Mouse (Mus musculus): ENCODE data around the gene Hsd11b2. TPM values are rescaled to one million over a fixed set of nuclear protein-coding genes. Genes with fewer than 3 reads are reported as not detected.

Hsd11b2 gene
- polyA plus RNA-seq, 1 experiment from 2014 or later = 0.94 TPM

DNA sequence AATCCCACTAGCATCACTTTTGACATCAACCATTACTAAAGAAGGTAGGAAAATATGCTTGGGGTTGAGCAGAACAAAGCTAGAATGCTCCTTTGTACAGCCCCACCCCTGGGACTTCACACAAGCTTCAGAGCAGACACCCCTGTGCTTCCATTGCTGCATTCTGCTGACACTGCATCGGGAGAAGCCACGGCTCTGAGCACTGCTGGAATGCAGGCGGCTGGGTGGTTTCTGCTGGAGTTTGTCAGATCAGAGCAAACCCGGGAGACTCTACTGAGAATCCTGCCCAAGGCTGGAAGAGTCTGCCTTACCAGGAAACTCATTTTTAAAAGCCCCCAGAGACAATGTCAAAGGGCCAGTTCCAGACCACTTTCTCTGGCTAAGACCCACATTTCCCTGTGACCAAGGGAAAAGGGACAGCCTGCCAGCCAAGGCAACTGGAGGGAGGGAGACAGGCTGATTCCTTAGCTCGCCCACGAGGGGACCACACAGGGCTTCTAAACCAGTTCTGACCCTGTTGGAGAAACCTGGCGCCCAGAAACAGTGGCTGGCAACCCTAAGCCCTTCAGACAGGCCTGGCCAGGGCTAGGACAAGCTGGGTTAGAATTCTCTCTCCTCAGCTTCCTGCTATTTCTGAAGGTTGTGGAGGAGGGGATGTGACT is 26.1 kb downstream of the Hsd11b2 start:
- H3K9me3 ChIP-seq (ENCODE audit: control insufficient read depth, low read length) = no peaks in the 10 kb centered on the region
- H3K4me3 ChIP-seq (ENCODE audit: low read depth, low read length) = no peak overlapping the region
- H3K4me1 ChIP-seq (ENCODE audit: control insufficient read depth, insufficient read depth, low read length) = 0 out of 2 replicates have a peak, but pooled peaks cover 2% of the 10 kb centered on the region
- H3K4me2 ChIP-seq (ENCODE audit: low read depth, low read length) = no peak overlapping the region
- H3K36me3 ChIP-seq (ENCODE audit: control insufficient read depth, insufficient read depth, low read length) = no peaks in the 10 kb centered on the region
- no peaks in the 10 kb centered on the region for H3K27me3 ChIP-seq (ENCODE audit: control insufficient read depth, insufficient read depth, low read length)
- H3K27ac ChIP-seq (ENCODE audit: low read depth, low read length) = no peak overlapping the region
- 67% methylated on average over 7 of the region's 7 CpGs for WGBS
- no peak for ATAC-seq (ENCODE audit: low read depth)
- H3K9ac ChIP-seq (replicated peaks; ENCODE audit: low read depth, low read length) = no peak overlapping the region

DNA sequence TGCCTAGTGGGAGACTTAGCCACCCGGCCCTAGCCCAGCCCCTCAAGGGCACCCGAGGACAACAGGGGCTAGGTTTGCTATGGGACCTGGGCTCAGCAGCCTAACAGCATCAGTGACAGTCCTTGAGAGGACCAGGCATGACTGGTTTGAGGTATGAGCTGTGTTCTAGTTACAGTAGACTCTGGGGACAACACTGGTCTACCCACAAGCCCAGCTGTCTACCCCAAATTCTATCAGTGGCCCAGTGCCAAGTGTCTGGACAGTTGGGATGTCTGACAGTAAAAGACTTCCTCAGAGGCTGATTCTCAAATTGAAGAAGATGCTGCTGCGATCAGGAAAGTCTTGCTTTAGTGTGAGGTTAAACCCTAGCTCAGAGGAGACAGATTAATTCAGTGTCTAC is 26.7 kb downstream of the Hsd11b2 start:
- ATAC-seq (ENCODE audit: low read depth) = no peak

DNA sequence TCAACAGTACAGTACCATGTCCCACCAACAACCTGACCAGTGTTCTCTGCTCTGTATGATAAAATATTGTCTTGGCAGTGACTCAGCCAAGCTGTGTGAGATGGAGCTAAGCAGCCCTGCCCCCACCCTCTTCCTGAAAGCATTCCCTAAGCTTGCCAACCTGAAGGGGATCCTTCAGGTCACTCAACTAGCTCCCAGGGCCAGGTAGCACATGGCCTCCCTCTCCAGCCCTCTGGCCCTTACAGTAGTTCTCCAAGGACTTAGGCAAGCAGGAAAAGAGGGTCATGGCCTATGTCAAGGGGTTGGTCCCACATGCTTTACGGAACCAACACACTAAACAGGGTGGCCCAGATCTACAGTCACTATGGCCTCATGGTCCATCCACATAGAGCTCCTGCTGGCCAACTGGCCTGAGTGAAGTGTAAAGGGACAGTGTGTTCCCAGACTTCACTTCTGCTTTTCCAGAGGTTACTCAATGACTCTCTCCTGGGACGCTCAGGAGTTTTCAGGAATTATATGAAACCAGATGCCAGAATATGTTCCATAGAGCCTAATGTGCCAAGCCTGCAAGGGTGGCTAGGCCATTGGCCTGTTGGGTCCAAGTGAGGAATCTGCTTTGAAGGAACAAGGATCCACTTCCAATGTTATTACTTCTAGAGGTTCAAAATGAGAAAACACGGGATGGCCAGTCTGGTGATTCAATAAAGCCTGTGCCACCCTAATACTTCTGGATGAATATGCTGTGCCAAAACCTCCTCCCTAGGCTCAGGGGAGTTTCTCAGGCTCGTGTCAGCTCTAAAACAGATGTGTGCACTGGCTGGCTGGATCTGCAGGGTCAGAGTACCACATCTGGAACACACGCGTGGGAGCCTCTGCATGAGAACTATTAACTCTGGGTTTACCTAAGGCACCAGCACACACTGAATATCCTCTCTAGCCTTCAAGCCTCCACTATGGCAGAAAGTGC is 28.1 kb downstream of the Hsd11b2 start:
- H3K27ac ChIP-seq (ENCODE audit: low read depth, low read length) = no peak overlapping the region
- ATAC-seq (ENCODE audit: low read depth) = no peak
- no peaks in the 10 kb centered on the region for H3K9me3 ChIP-seq (ENCODE audit: control insufficient read depth, low read length)
- whole genome bisulfite sequencing = 91% methylated on average over 6 of the region's 6 CpGs
- H3K4me1 ChIP-seq (ENCODE audit: control insufficient read depth, insufficient read depth, low read length) = 0 out of 2 replicates have a peak, but pooled peaks cover 2% of the 10 kb centered on the region
- H3K9ac ChIP-seq (replicated peaks; ENCODE audit: low read depth, low read length) = no peak overlapping the region
- no peaks in the 10 kb centered on the region for H3K36me3 ChIP-seq (ENCODE audit: control insufficient read depth, insufficient read depth, low read length)
- no peak overlapping the region for H3K4me2 ChIP-seq (ENCODE audit: low read depth, low read length)
- no peak overlapping the region for H3K4me3 ChIP-seq (ENCODE audit: low read depth, low read length)
- no peaks in the 10 kb centered on the region for H3K27me3 ChIP-seq (ENCODE audit: control insufficient read depth, insufficient read depth, low read length)

More for the DNA sequence above, 26.7 kb downstream of the Hsd11b2 start:
- Histone ChIP-seq H3K27ac (ENCODE audit: low read depth, low read length) (no peak overlapping the region), H3K9me3 (ENCODE audit: control insufficient read depth, low read length) (no peaks in the 10 kb centered on the region), H3K4me3 (ENCODE audit: low read depth, low read length) (no peak overlapping the region), H3K9ac (replicated peaks; ENCODE audit: low read depth, low read length) (no peak overlapping the region), H3K4me2 (ENCODE audit: low read depth, low read length) (no peak overlapping the region), H3K27me3 (ENCODE audit: control insufficient read depth, insufficient read depth, low read length) (no peaks in the 10 kb centered on the region), H3K4me1 (ENCODE audit: control insufficient read depth, insufficient read depth, low read length) (0 out of 2 replicates have a peak, but pooled peaks cover 2% of the 10 kb centered on the region), H3K36me3 (ENCODE audit: control insufficient read depth, insufficient read depth, low read length) (no peaks in the 10 kb centered on the region)
- 87% methylated on average over 3 of the region's 3 CpGs for WGBS

DNA sequence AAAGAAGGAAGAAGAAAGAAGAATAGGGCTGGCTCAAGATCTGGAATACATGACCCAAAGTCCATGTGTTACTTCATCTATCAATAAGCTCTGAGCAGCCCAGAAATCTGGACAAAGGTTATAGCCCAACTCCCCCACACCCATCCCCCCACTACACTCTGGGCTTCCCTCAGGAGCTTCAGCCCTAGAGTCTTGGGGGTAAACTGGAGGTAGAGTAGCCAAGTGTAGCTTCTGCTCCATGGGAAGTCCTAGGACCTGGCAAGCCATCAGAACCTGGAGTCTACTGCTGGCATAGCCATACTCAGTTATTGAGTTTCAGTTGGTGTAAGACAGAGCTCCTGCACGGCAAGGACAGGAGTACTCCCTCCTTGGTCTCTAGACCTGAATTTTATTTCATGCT is 31.0 kb downstream of the Hsd11b2 start:
- 94% methylated on average over 1 of the region's 1 CpGs for WGBS
- 0 out of 2 replicates have a peak, but pooled peaks cover 2% of the 10 kb centered on the region for H3K4me1 ChIP-seq (ENCODE audit: control insufficient read depth, insufficient read depth, low read length)
- no peak overlapping the region for H3K9ac ChIP-seq (replicated peaks; ENCODE audit: low read depth, low read length)

DNA sequence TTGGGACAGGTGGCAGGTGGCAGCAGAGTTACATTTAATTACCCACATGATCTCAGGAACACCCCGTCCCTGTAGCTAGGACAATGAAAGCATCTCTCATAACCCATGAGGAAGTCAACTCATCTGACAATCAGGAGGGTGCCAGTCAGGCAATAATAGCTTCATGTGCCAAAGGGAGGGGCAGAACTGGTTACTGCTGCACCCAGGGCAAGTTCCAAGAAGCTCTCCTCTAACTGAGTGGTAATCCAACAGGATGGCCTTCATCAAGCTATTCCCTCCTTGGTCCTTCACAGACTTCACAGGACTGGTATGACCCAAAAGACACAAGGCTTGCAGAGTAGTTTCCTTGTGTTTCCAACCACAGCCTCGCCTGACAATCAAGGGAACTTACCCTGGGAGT is 31.5 kb downstream of the Hsd11b2 start:
- ATAC-seq (ENCODE audit: low read depth) = no peak
- 83% methylated on average over 2 of the region's 2 CpGs for WGBS
- Histone ChIP-seq H3K27me3 (ENCODE audit: control insufficient read depth, insufficient read depth, low read length) (no peaks in the 10 kb centered on the region), H3K27ac (ENCODE audit: low read depth, low read length) (no peak overlapping the region), H3K9me3 (ENCODE audit: control insufficient read depth, low read length) (no peaks in the 10 kb centered on the region), H3K4me3 (ENCODE audit: low read depth, low read length) (no peak overlapping the region), H3K4me2 (ENCODE audit: low read depth, low read length) (no peak overlapping the region), H3K9ac (replicated peaks; ENCODE audit: low read depth, low read length) (no peak overlapping the region), H3K36me3 (ENCODE audit: control insufficient read depth, insufficient read depth, low read length) (no peaks in the 10 kb centered on the region), H3K4me1 (ENCODE audit: control insufficient read depth, insufficient read depth, low read length) (0 out of 2 replicates have a peak, but pooled peaks cover 2% of the 10 kb centered on the region)

More for the DNA sequence above, 31.0 kb downstream of the Hsd11b2 start:
- Histone ChIP-seq H3K4me2 (ENCODE audit: low read depth, low read length) (no peak overlapping the region), H3K36me3 (ENCODE audit: control insufficient read depth, insufficient read depth, low read length) (no peaks in the 10 kb centered on the region), H3K27ac (ENCODE audit: low read depth, low read length) (no peak overlapping the region), H3K9me3 (ENCODE audit: control insufficient read depth, low read length) (no peaks in the 10 kb centered on the region), H3K27me3 (ENCODE audit: control insufficient read depth, insufficient read depth, low read length) (no peaks in the 10 kb centered on the region), H3K4me3 (ENCODE audit: low read depth, low read length) (no peak overlapping the region)
- no peak for ATAC-seq (ENCODE audit: low read depth)

DNA sequence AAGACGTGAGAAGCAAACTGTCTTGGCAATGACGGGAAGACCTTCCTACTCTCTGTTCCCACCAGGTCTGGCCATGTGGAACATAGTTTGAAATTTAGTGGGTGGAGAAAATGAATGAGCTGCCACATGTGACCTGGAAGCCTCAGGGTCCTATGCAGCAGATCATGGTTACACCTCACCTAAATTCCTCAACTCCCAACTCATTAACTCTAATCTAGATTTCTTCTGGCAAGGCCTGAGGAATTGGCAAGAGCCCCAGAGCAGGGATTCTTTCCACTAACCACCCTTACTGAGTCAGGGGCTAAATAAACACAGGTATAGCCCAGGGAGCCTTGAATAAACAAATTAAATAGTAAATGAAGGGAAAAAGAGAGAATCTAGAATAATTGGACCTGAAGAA is 33.5 kb downstream of the Hsd11b2 start:
- no peak overlapping the region for H3K9ac ChIP-seq (replicated peaks; ENCODE audit: low read depth, low read length)
- no peak overlapping the region for H3K4me2 ChIP-seq (ENCODE audit: low read depth, low read length)
- no peaks in the 10 kb centered on the region for H3K27me3 ChIP-seq (ENCODE audit: control insufficient read depth, insufficient read depth, low read length)
- no peaks in the 10 kb centered on the region for H3K4me1 ChIP-seq (ENCODE audit: control insufficient read depth, insufficient read depth, low read length)
- 91% methylated on average over 2 of the region's 2 CpGs for WGBS
- H3K36me3 ChIP-seq (ENCODE audit: control insufficient read depth, insufficient read depth, low read length) = no peaks in the 10 kb centered on the region
- H3K4me3 ChIP-seq (ENCODE audit: low read depth, low read length) = no peak overlapping the region
- no peak overlapping the region for H3K27ac ChIP-seq (ENCODE audit: low read depth, low read length)
- no peak for ATAC-seq (ENCODE audit: low read depth)
- no peaks in the 10 kb centered on the region for H3K9me3 ChIP-seq (ENCODE audit: control insufficient read depth, low read length)

DNA sequence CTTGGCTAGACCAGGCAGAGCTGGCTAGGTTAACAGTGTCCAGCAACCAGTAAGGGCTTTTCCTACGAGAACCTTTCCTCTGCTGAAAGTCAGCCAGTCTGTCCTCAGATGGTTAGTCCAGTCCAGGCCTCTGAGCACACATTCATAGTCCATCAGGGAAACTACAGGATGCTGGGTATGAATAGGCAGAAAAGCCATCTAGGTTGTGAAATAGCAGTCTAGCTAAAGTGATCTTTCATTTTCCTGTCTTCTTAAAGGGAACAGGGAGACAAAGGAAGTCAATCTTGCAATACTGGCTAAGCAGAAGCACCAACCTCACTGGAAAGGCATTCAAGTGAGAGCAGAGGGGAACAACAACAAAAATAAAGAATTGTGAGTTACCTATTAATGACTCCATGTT is 34.3 kb downstream of the Hsd11b2 start:
- Histone ChIP-seq H3K36me3 (ENCODE audit: control insufficient read depth, insufficient read depth, low read length) (no peaks in the 10 kb centered on the region), H3K27me3 (ENCODE audit: control insufficient read depth, insufficient read depth, low read length) (no peaks in the 10 kb centered on the region), H3K9me3 (ENCODE audit: control insufficient read depth, low read length) (no peaks in the 10 kb centered on the region), H3K4me2 (ENCODE audit: low read depth, low read length) (no peak overlapping the region), H3K4me1 (ENCODE audit: control insufficient read depth, insufficient read depth, low read length) (no peaks in the 10 kb centered on the region), H3K27ac (ENCODE audit: low read depth, low read length) (no peak overlapping the region), H3K4me3 (ENCODE audit: low read depth, low read length) (no peak overlapping the region), H3K9ac (replicated peaks; ENCODE audit: low read depth, low read length) (no peak overlapping the region)
- no peak for ATAC-seq (ENCODE audit: low read depth)
- 86% methylated on average over 1 of the region's 1 CpGs for WGBS

DNA sequence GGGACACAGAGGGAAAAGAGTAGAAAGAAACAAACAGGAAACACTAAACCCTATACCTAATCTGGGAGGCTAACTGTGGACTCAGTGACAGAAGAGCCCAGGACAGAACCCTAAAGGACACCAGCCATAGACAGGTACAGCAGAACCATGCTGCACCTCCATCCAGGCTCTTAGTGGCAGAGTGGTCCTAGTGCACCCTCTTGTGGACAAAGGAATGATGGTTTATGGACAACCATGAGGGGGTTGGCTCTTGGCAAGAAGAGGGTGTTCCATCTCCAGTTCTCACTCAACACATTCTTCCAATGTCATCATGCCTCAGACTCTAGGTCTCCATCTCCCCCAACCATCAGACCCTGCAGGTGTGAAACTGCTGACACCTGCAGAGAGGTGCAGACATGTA is 35.5 kb downstream of the Hsd11b2 start:
- Histone ChIP-seq H3K4me2 (ENCODE audit: low read depth, low read length) (no peak overlapping the region), H3K27me3 (ENCODE audit: control insufficient read depth, insufficient read depth, low read length) (no peaks in the 10 kb centered on the region), H3K9ac (replicated peaks; ENCODE audit: low read depth, low read length) (no peak overlapping the region), H3K4me3 (ENCODE audit: low read depth, low read length) (no peak overlapping the region), H3K9me3 (ENCODE audit: control insufficient read depth, low read length) (no peaks in the 10 kb centered on the region), H3K27ac (ENCODE audit: low read depth, low read length) (no peak overlapping the region), H3K4me1 (ENCODE audit: control insufficient read depth, insufficient read depth, low read length) (no peaks in the 10 kb centered on the region), H3K36me3 (ENCODE audit: control insufficient read depth, insufficient read depth, low read length) (0 out of 2 replicates have a peak, but pooled peaks cover 3% of the 10 kb centered on the region)
- peak; percentile 38; the same call in 1 of the 2 replicates for ATAC-seq (ENCODE audit: low read depth)

DNA sequence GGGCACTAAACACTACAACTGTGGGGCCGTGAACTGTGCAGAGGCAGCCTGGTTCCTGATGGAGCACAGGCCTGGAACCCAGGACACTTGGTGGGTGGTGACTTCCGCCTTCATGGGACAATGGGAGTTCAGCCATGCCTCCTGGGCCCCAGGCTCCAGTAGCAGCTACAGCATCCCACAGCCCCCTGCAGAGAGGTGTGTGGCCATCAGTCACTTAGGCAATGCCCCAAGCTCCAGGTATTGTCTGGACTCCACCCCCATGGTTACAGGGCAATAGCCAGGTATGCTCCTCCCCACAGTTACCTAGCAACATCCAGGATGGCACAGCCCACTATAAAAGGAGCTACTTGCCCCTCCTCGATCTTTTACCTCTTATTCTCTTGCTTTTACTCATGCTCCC is 36.7 kb downstream of the Hsd11b2 start:
- H3K9ac ChIP-seq (replicated peaks; ENCODE audit: low read depth, low read length) = no peak overlapping the region
- no peak overlapping the region for H3K4me3 ChIP-seq (ENCODE audit: low read depth, low read length)
- 0 out of 2 replicates have a peak, but pooled peaks cover 3% of the 10 kb centered on the region for H3K36me3 ChIP-seq (ENCODE audit: control insufficient read depth, insufficient read depth, low read length)
- no peaks in the 10 kb centered on the region for H3K9me3 ChIP-seq (ENCODE audit: control insufficient read depth, low read length)
- H3K4me2 ChIP-seq (ENCODE audit: low read depth, low read length) = no peak overlapping the region
- no peaks in the 10 kb centered on the region for H3K4me1 ChIP-seq (ENCODE audit: control insufficient read depth, insufficient read depth, low read length)
- H3K27me3 ChIP-seq (ENCODE audit: control insufficient read depth, insufficient read depth, low read length) = no peaks in the 10 kb centered on the region
- WGBS = 51% methylated on average over 3 of the region's 3 CpGs
- H3K27ac ChIP-seq (ENCODE audit: low read depth, low read length) = no peak overlapping the region
- no peak for ATAC-seq (ENCODE audit: low read depth)

Measured in neural tube, embryonic 14.5 days (tissue).